In genomic region chr1:182162951-182163350, GRCm38 (mm10) we compare ENCODE assay signal across 28 mouse cellular contexts. TPM values are rescaled to one million over a fixed set of nuclear protein-coding genes. Genes with fewer than 3 reads are reported as not detected.
DNase-seq lines count a peak whose midpoint lies in the region; ATAC-seq and TF ChIP-seq lines count a peak whose summit lies in the region.
"Had no signal": no experiment of that assay in that cellular context is flagged by ENCODE, and none has a peak within 500 bp of the region (broad histone marks: within the 10 kb centered on the region; RNA-seq: fewer than 3 reads in every experiment).

No protein-coding gene starts in this region.

- H3K9ac ChIP-seq in limb, embryonic 11.5 days (ENCODE audit: low read length) = no peak overlapping the region
- no peak overlapping the region for H3K9ac ChIP-seq in ES-E14 (ENCODE audit: insufficient read depth, low read depth, low read length, poor library complexity, severe bottlenecking)
- H3K9ac ChIP-seq: forebrain, postnatal 0 days; heart, embryonic 13.5 days; hindbrain, embryonic 13.5 days; liver, embryonic 14.5 days had no signal

- no peak for ATAC-seq in limb, embryonic 11.5 days (ENCODE audit: insufficient number of reproducible peaks, low FRiP score, low TSS enrichment, low read depth)
- ATAC-seq: forebrain, postnatal 0 days; inflammation-experienced regulatory T-cells, adult 6 months; Patski had no signal

- no peaks in the 10 kb centered on the region for H3K36me3 ChIP-seq in limb, embryonic 11.5 days (ENCODE audit: control insufficient read depth, insufficient read depth, low read length)
- no peaks in the 10 kb centered on the region for H3K36me3 ChIP-seq in limb, embryonic 10.5 days
- H3K36me3 ChIP-seq in ES-E14 (ENCODE audit: control insufficient read depth, insufficient read depth, low read length, poor library complexity, severe bottlenecking) = no peaks in the 10 kb centered on the region
- H3K36me3 ChIP-seq: forebrain, embryonic 10.5 days; heart, embryonic 13.5 days; hindbrain, embryonic 13.5 days; midbrain, embryonic 10.5 days had no signal

- H3K9me3 ChIP-seq in limb, embryonic 11.5 days (ENCODE audit: control insufficient read depth, low read length) = no peaks in the 10 kb centered on the region
- H3K9me3 ChIP-seq in limb, embryonic 10.5 days (replicated peaks) = no peaks in the 10 kb centered on the region
- no peaks in the 10 kb centered on the region for H3K9me3 ChIP-seq in ES-E14 (ENCODE audit: control insufficient read depth, insufficient read depth, low read depth, low read length)
- H3K9me3 ChIP-seq: forebrain, embryonic 10.5 days; heart, embryonic 13.5 days; hindbrain, embryonic 13.5 days; midbrain, embryonic 10.5 days had no signal

- H3K4me1 ChIP-seq in limb, embryonic 11.5 days (ENCODE audit: control insufficient read depth, insufficient read depth, low read length) = no peaks in the 10 kb centered on the region
- H3K4me1 ChIP-seq in limb, embryonic 10.5 days = no peaks in the 10 kb centered on the region
- peaks cover 11 to 22% of the 10 kb centered on the region in 2 experiments for H3K4me1 ChIP-seq in ES-E14 (ENCODE audit: control insufficient read depth in 2 of 2, insufficient read depth in 2 of 2, low read length in 2 of 2, poor library complexity in 1 of 2)
- H3K4me1 ChIP-seq: heart, embryonic 13.5 days; hindbrain, embryonic 13.5 days; midbrain, embryonic 10.5 days had no signal

- WGBS in limb, embryonic 11.5 days = 59% methylated on average over 5 of the region's 5 CpGs
- WGBS in limb, embryonic 10.5 days = 63% methylated on average over 5 of the region's 5 CpGs

- peak; percentile 6 for DNase-seq in limb, embryonic 11.5 days (ENCODE audit: low spot score)
- DNase-seq in limb, embryonic 10.5 days (ENCODE audit: low spot score) = no peak
- peak; percentile 45 for DNase-seq in CD4-positive helper T cell, adult 2 months (ENCODE audit: low read depth, low spot score)
- peak; percentile 60 for DNase-seq in ES-E14 (ENCODE audit: low read depth, low spot score)
- DNase-seq in naive thymus-derived CD4-positive, alpha-beta T cell, adult 2 months (ENCODE audit: low read depth) = peak; percentile 53
- no peak for DNase-seq in kidney, postnatal 25 days
- no peak for DNase-seq in spleen, adult 12 weeks (ENCODE audit: low spot score)
- DNase-seq: adrenal gland, postnatal 36 days; cerebellum, adult 11-12 months; cerebellum, postnatal 14 days; embryo, embryonic 11 days; forebrain, postnatal 0 days; heart, adult 11 months; kidney, adult 2 months; kidney, postnatal 4 days; right cerebral cortex, postnatal 4 days had no signal

- no peak overlapping the region for H3K4me2 ChIP-seq in limb, embryonic 11.5 days (ENCODE audit: low read depth, severe bottlenecking)
- H3K4me2 ChIP-seq: heart, embryonic 13.5 days; hindbrain, embryonic 13.5 days had no signal

- H3K27me3 ChIP-seq in limb, embryonic 11.5 days (ENCODE audit: control insufficient read depth, insufficient read depth, low read length) = no peaks in the 10 kb centered on the region
- H3K27me3 ChIP-seq in limb, embryonic 10.5 days (ENCODE audit: low read depth, poor library complexity, severe bottlenecking) = no peaks in the 10 kb centered on the region
- H3K27me3 ChIP-seq: heart, embryonic 13.5 days; hindbrain, embryonic 13.5 days had no signal

- no peak overlapping the region for H3K27ac ChIP-seq in limb, embryonic 11.5 days (replicated peaks; ENCODE audit: low read depth, low read length)
- H3K27ac ChIP-seq in limb, embryonic 10.5 days = no peak overlapping the region
- H3K27ac ChIP-seq in ES-E14 (ENCODE audit: insufficient read depth, low read depth, low read length, poor library complexity, severe bottlenecking) = peak overlapping the region; percentile 55
- H3K27ac ChIP-seq: forebrain, embryonic 10.5 days; heart, embryonic 13.5 days; hindbrain, embryonic 13.5 days; liver, embryonic 14.5 days; midbrain, embryonic 10.5 days had no signal

- H3K4me3 ChIP-seq in limb, embryonic 11.5 days (ENCODE audit: low read depth, low read length) = no peak overlapping the region
- H3K4me3 ChIP-seq in limb, embryonic 10.5 days = no peak overlapping the region
- no peak overlapping the region for H3K4me3 ChIP-seq in ES-E14 (ENCODE audit: insufficient read depth in 1 of 2, low read depth in 1 of 2, low read length in 2 of 2, poor library complexity in 1 of 2, severe bottlenecking in 1 of 2)
- H3K4me3 ChIP-seq: forebrain, embryonic 10.5 days; heart, embryonic 13.5 days; hindbrain, embryonic 13.5 days; midbrain, embryonic 10.5 days had no signal

- in situ Hi-C loops in ES-E14 (cut with MboI; ENCODE audit: low sequenced_read_pairs in 2 of 2, unreplicated experiment in 2 of 2) = no loop called here

TF ChIP-seq in ES-E14, 5 proteins besides CTCF, POLR2A, EP300 and RAD21:
- no peak for TF ChIP-seq CHD2 (IDR thresholded peaks at IDR 0.05; ENCODE audit: low read depth, low read length)
- TF ChIP-seq HCFC1 (IDR thresholded peaks at IDR 0.05; ENCODE audit: borderline replicate concordance, insufficient read depth, low read length) = no peak
- TF ChIP-seq ZC3H11A (IDR thresholded peaks at IDR 0.05; ENCODE audit: borderline replicate concordance, low read depth, low read length) = no peak
- no peak for TF ChIP-seq MAFK (IDR thresholded peaks at IDR 0.05; ENCODE audit: insufficient read depth, low read depth, low read length)
- no peak for TF ChIP-seq ZNF384 (IDR thresholded peaks at IDR 0.05; ENCODE audit: low read depth, low read length)

RNA-seq across cellular contexts. Expression of gene Vmn1r1, which starts 1.3 kb away (rescaled TPM):
- polyA plus RNA-seq in limb, embryonic 11.5 days (2014; fragmentation: Nextera tagmentation; extraction: Ambion mirVana) = not detected in 2 replicates
- not detected in 2 replicates for polyA plus RNA-seq in limb, embryonic 10.5 days (2016; fragmentation: Nextera tagmentation; extraction: Ambion mirVana)
- total RNA-seq in ES-E14 (2012; rRNA removed) = 0.04 TPM in 1 of 2 replicates, not detected in the other
- total RNA-seq: adrenal gland, postnatal 36 days; forebrain, postnatal 0 days; gastrocnemius, adult 18-20 months; heart, postnatal 25 days; layer of hippocampus, postnatal 10 days; left cerebral cortex, adult 8-10 months; midbrain, postnatal 0 days had no signal
- polyA plus RNA-seq: forebrain, embryonic 10.5 days; forebrain, postnatal 0 days; heart, embryonic 13.5 days; hindbrain, embryonic 13.5 days; inflammation-experienced regulatory T-cells, adult 6 months; kidney, adult 2 months; liver, embryonic 14.5 days; midbrain, embryonic 10.5 days; midbrain, postnatal 0 days; Patski had no signal

RNA-seq across cellular contexts. Expression of gene Srp9, which starts 38.4 kb away (rescaled TPM):
- 178 and 179 TPM in 2 replicates for polyA plus RNA-seq in limb, embryonic 11.5 days (2014; fragmentation: Nextera tagmentation; extraction: Ambion mirVana)
- polyA plus RNA-seq in limb, embryonic 10.5 days (2016; fragmentation: Nextera tagmentation; extraction: Ambion mirVana) = 168 TPM in 2 replicates
- 51.3 and 86.7 TPM in 2 replicates for total RNA-seq in ES-E14 (2012; rRNA removed)

Comparison
In these comparisons a context has a peak if more than half of its experiments do, and no peak if none do; other contexts are left out.
1. DNase-seq: peak in limb, embryonic 11.5 days (single experiment), CD4-positive helper T cell, adult 2 months (single experiment), ES-E14 (single experiment) and naive thymus-derived CD4-positive, alpha-beta T cell, adult 2 months (single experiment); none in limb, embryonic 10.5 days (single experiment), kidney, postnatal 25 days (0 of 2) and spleen, adult 12 weeks (single experiment).